Mouse (Mus musculus) skeletal muscle tissue, adult 2 months (tissue): Measurements from ENCODE around the gene Aadacl4.
"Not testable (repeated sequence)": the region's sequence is repeated elsewhere in the genome, so short reads cannot be mapped to it uniquely, and the experiment has no call there.

Source experiments
- DNase-seq: peaks from one replicate; pipeline ENCODE4 v3.0.0-alpha.2; 2012; ENCODE audit warnings: low read depth, low spot score

The Aadacl4 gene

GRCm38 (mm10) chr4:144613407-144613806, at the start of gene Aadacl4:
Aadacl4 (plus strand) TSS chr4:144613707.
- DNase-seq = no peak

- DNase-seq = no peak
Observed at GRCm38 (mm10) chr4:144565034-144565433, 48.5 kb upstream of the Aadacl4 start, which contains the start of gene Gm13124. Gm13124 (minus strand) TSS chr4:144565134.

DNA sequence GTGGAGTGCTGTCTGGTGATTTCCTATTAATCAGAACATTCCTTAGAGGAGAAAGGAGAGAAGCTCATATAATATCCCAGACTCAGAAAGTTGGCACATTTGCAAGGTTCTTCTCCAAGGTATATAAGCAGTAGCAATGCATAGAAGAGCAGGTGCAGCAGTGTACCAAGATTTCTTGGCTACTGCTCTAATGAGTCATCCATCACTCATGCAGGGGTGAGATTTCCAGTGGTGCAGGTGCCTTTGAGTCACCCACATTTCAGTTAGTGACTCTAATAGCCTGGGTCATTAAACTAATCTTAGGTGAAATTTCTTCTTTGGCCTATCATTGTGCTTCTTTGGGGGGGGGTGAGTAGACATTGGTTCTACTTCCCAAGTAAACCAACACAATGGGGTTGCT, 45.8 kb upstream of the Aadacl4 start:
- no peak for DNase-seq

GRCm38 (mm10) chr4:144586207-144586606, 27.3 kb upstream of the Aadacl4 start:
- DNase-seq = not testable (repeated sequence)

- no peak for DNase-seq
Observed at GRCm38 (mm10) chr4:144592790-144593189, 20.7 kb upstream of the Aadacl4 start.

DNA sequence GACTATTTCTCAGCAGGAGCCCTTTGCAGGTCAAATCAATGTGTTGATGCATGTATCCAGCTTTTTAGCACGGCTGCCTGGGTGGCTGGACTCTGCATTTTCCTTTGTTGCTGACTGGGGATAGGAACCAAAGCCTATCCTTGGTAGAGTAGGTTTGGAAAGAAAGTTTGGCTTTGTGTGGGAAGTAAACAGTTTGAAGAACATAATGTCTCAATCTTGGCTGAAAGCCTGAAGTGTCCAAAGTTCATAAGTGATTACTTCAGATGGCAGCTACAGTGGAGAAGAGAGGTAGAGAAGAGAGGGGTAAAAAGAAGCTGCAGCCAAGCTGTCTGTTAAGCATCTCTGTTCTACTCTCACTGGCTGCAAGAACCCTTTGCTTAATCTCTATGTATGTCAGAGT, 1.1 kb downstream of the Aadacl4 start:
- DNase-seq = no peak

GRCm38 (mm10) chr4:144638263-144638662, 24.8 kb downstream of the Aadacl4 start:
- DNase-seq = no peak
